Mouse (Mus musculus): ENCODE measurements around the gene 1700028P14Rik. TPM values are rescaled to one million over a fixed set of nuclear protein-coding genes. Genes with fewer than 3 reads are reported as not detected.

The 1700028P14Rik gene
- not detected for polyA plus RNA-seq (2017; shearing (Covaris generic))

GRCm38 (mm10) chr19:23652644-23653043 is at the start of gene 1700028P14Rik:
Gene 1700028P14Rik, minus strand, starts transcription at chr19:23652812.

GRCm38 (mm10) chr19:23687296-23688021 is 34.8 kb upstream of the 1700028P14Rik start, which contains the start of gene Ptar1:
Gene Ptar1, plus strand, starts transcription at chr19:23687429.

Other genes starting within 250 kb of the 1700028P14Rik start
- not detected for gene Mamdc2, start 204.4 kb downstream of the 1700028P14Rik start, polyA plus RNA-seq (2017; shearing (Covaris generic))
- gene Ptar1, start 34.6 kb upstream of the 1700028P14Rik start, polyA plus RNA-seq (2017; shearing (Covaris generic)) = 10.6 TPM
- 0.06 TPM for gene Apba1, start 106.1 kb upstream of the 1700028P14Rik start, polyA plus RNA-seq (2017; shearing (Covaris generic))

Measured in inflammation-experienced regulatory T-cells, adult 16 weeks (primary cell).